Mouse (Mus musculus) stomach, postnatal 0 days (tissue): Measurements from ENCODE around the gene Snw1.

ENCODE experiments used
- CTCF ChIP-seq: IDR thresholded peaks from 2 replicates; pipeline ENCODE4 v1.5.1; 2016; ENCODE audit warnings: antibody characterized with exemption, low read depth, mild to moderate bottlenecking, moderate library complexity
- EP300 ChIP-seq: optimal IDR thresholded peaks from 2 replicates; pipeline ENCODE3; 2016; ENCODE audit warnings: antibody characterized with exemption

DNA sequence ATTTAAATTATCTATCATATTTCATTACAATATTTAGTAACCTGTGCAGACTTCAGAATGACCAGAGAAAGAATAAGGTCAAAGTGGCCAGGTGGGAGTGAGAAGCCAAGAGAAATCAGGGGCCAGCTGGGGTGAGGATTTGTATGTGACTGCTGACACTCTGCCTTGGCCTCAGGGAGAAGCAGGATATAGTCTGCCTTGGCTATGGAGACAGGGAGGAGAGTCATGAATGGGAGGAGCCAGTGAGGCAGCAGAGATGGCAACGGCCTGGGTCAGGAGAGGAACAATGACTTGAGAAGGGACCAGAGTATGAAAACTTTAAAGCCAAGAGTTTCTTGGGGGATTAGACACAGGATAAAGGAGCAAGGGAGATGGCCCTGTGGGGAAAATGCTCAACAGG, 48.4 kb downstream of the Snw1 start:
- no peak for TF ChIP-seq CTCF
- no peak for TF ChIP-seq EP300
